8 mouse cellular contexts compared by ENCODE assay signal in the genomic region with DNA sequence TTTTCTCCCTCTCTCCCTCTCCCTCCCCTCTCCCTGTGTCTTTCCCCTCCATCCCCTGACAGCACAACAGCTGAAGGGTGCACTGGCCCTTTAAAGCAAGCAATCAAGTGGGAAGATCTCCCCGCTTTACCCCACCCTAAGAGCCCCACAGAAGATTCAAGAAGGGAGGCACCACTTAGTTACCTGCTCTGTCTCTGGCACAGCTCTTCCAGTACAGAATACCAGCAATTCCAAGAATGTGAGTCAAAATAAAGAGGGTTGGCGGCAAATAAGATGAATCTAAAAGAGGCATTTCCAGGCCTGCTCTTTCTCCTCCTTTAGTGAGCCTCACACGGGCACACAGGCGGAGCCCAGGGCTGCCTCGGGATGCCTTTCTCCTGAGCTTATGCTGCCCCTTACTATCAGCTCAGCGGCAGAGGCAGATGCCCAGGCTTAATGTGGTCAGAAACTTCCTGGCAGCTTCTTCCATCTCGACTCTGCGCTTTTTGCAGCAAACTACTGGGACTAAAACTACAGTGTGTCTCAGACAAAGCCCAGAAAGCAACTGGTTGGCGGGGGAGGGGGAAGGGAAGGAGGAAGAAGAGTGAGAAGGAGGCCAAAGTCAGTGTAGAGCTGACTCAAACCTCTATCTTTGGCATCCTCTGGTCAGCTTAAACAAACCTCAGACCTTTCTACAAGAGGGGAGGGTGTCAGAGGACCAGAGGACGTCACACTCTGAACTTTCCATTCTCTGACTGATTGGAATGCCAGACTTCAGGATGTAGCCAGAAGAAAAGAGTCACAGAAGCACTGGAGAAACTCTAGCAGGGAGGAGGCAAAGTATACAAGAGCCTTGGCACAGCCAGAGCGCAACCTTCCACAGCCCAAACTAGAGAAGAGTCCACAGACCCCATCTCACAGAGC.
DNase-seq lines count a peak whose midpoint lies in the region; ATAC-seq and TF ChIP-seq lines count a peak whose summit lies in the region.

No protein-coding gene starts in this region.

- 7% methylated on average over 11 of the region's 11 CpGs for WGBS in forebrain, embryonic 10.5 days
- WGBS in limb, embryonic 10.5 days, result 12% methylated on average over 11 of the region's 11 CpGs
- WGBS in midbrain, embryonic 10.5 days, result 4% methylated on average over 11 of the region's 11 CpGs
- 11% methylated on average over 11 of the region's 11 CpGs for WGBS in stomach, postnatal 0 days

- peak; percentile 62 for ATAC-seq in G1E (ENCODE audit: extremely low read depth, insufficient number of reproducible peaks, low FRiP score, poor library complexity, severe bottlenecking)
- ATAC-seq in stomach, postnatal 0 days (ENCODE audit: low FRiP score, low TSS enrichment), result peak; percentile 84

- no peak overlapping the region for H3K4me3 ChIP-seq in G1E (ENCODE audit: low read depth, low read length)
- peak overlapping the region; percentile 44 for H3K4me3 ChIP-seq in forebrain, embryonic 10.5 days
- H3K4me3 ChIP-seq in limb, embryonic 10.5 days, result peak overlapping the region; percentile 34
- peak overlapping the region; percentile 37 for H3K4me3 ChIP-seq in midbrain, embryonic 10.5 days
- peak overlapping the region; percentile 38 for H3K4me3 ChIP-seq in stomach, postnatal 0 days (ENCODE audit: low read depth, low read length)

- H3K4me2 ChIP-seq in stomach, postnatal 0 days (replicated peaks; ENCODE audit: low read depth), result peak overlapping the region; percentile 52

- intact Hi-C loops in heart, postnatal 25 days (cut with DNase I), result no loop called here

- peak overlapping the region; percentile 61 for H3K9ac ChIP-seq in stomach, postnatal 0 days (ENCODE audit: low read length)

- TF ChIP-seq EP300 in stomach, postnatal 0 days (optimal IDR thresholded peaks at IDR 0.05), result no peak

- no peak for TF ChIP-seq CTCF in G1E (IDR thresholded peaks at IDR 0.05; ENCODE audit: low read depth, low read length)
- no peak for TF ChIP-seq CTCF in stomach, postnatal 0 days (IDR thresholded peaks at IDR 0.05; ENCODE audit: low read depth)

- peaks cover 7% of the 10 kb centered on the region; the same call in 1 of the 2 replicates for H3K27me3 ChIP-seq in G1E (ENCODE audit: insufficient read depth, low read length)
- no peaks in the 10 kb centered on the region for H3K27me3 ChIP-seq in forebrain, embryonic 10.5 days (ENCODE audit: poor library complexity, severe bottlenecking)
- no peaks in the 10 kb centered on the region for H3K27me3 ChIP-seq in limb, embryonic 10.5 days (ENCODE audit: low read depth, poor library complexity, severe bottlenecking)
- no peaks in the 10 kb centered on the region for H3K27me3 ChIP-seq in midbrain, embryonic 10.5 days (ENCODE audit: low read depth, poor library complexity, severe bottlenecking)
- no peaks in the 10 kb centered on the region for H3K27me3 ChIP-seq in stomach, postnatal 0 days (ENCODE audit: control insufficient read depth, insufficient read depth, low read length)

- H3K36me3 ChIP-seq in G1E (replicated peaks), result no peaks in the 10 kb centered on the region
- no peaks in the 10 kb centered on the region for H3K36me3 ChIP-seq in forebrain, embryonic 10.5 days (replicated peaks)
- H3K36me3 ChIP-seq in limb, embryonic 10.5 days, result no peaks in the 10 kb centered on the region
- no peaks in the 10 kb centered on the region for H3K36me3 ChIP-seq in midbrain, embryonic 10.5 days
- no peaks in the 10 kb centered on the region for H3K36me3 ChIP-seq in stomach, postnatal 0 days (ENCODE audit: control insufficient read depth, insufficient read depth, low read length)

- peak; percentile 80 for DNase-seq in 3134 (ENCODE audit: extremely low read depth, insufficient read length, low spot score)
- DNase-seq in G1E (ENCODE audit: low spot score), result no peak
- peak; percentile 40 for DNase-seq in forebrain, embryonic 10.5 days (ENCODE audit: extremely low spot score, low spot score)
- peak; percentile 31 for DNase-seq in heart, postnatal 25 days (ENCODE audit: low spot score)
- peak; percentile 44 for DNase-seq in limb, embryonic 10.5 days (ENCODE audit: low spot score)
- peak; percentile 50 for DNase-seq in midbrain, embryonic 10.5 days (ENCODE audit: low spot score)
- DNase-seq in stomach, postnatal 0 days (ENCODE audit: low spot score), result peak; percentile 42
- no peak for DNase-seq in right cerebral cortex, adult 2 months (ENCODE audit: low spot score in 2 of 2)

- no peaks in the 10 kb centered on the region for H3K9me3 ChIP-seq in G1E (replicated peaks)
- no peaks in the 10 kb centered on the region for H3K9me3 ChIP-seq in forebrain, embryonic 10.5 days
- H3K9me3 ChIP-seq in limb, embryonic 10.5 days (replicated peaks), result no peaks in the 10 kb centered on the region
- no peaks in the 10 kb centered on the region for H3K9me3 ChIP-seq in midbrain, embryonic 10.5 days (replicated peaks)
- H3K9me3 ChIP-seq in stomach, postnatal 0 days (ENCODE audit: control insufficient read depth, low read length), result no peaks in the 10 kb centered on the region

- peaks cover 9% of the 10 kb centered on the region for H3K4me1 ChIP-seq in G1E (ENCODE audit: insufficient read depth, low read depth, low read length)
- H3K4me1 ChIP-seq in forebrain, embryonic 10.5 days, result peaks cover 45% of the 10 kb centered on the region
- H3K4me1 ChIP-seq in limb, embryonic 10.5 days, result peaks cover 23% of the 10 kb centered on the region
- peaks cover 39% of the 10 kb centered on the region for H3K4me1 ChIP-seq in midbrain, embryonic 10.5 days
- peaks cover 3% of the 10 kb centered on the region; the same call in 1 of the 2 replicates for H3K4me1 ChIP-seq in stomach, postnatal 0 days (replicated peaks; ENCODE audit: control insufficient read depth, insufficient read depth)

- peak overlapping the region; percentile 86 for H3K27ac ChIP-seq in forebrain, embryonic 10.5 days
- H3K27ac ChIP-seq in limb, embryonic 10.5 days, result peak overlapping the region; percentile 80
- H3K27ac ChIP-seq in midbrain, embryonic 10.5 days (replicated peaks), result peak overlapping the region; percentile 81
- H3K27ac ChIP-seq in stomach, postnatal 0 days (replicated peaks), result peak overlapping the region; percentile 95

Comparison
In these comparisons a context has a peak if more than half of its experiments do, and no peak if none do; other contexts are left out.
1. DNase-seq: peak in 3134 (single experiment), forebrain, embryonic 10.5 days (single experiment), heart, postnatal 25 days (single experiment), limb, embryonic 10.5 days (single experiment), midbrain, embryonic 10.5 days (single experiment) and stomach, postnatal 0 days (single experiment); none in G1E (single experiment) and right cerebral cortex, adult 2 months (0 of 2).
2. Peak in every context shown above with its lines, with median percentiles within 50 percentile points of each other: H3K27ac ChIP-seq.